Mouse (Mus musculus) heart, embryonic 11.5 days (tissue): ENCODE data around the gene Srsf9. TPM values are rescaled to one million over a fixed set of nuclear protein-coding genes. Genes with fewer than 3 reads are reported as not detected.
A peak's percentile ranks its signal among the peaks of the same experiment; 100 is the strongest.
"Not testable (repeated sequence)": the region's sequence is repeated elsewhere in the genome, so short reads cannot be mapped to it uniquely, and the experiment has no call there.

Experiments used
- ATAC-seq: fragments of 200-750 bp; cut with Nextera tagmentation; replicated peaks from 2 replicates; pipeline ENCODE4 v1.8.0; 2017; ENCODE audit warnings: moderate library complexity; ENCODE audit not compliant: insufficient number of reproducible peaks, low FRiP score, low TSS enrichment
- H3K27ac ChIP-seq: fragments of 300-500 bp; sonication (generic); 2 replicates; pipeline ENCODE4 v1.5.1; 2014; ENCODE audit warnings: mild to moderate bottlenecking, low read depth, low read length
- H3K27me3 ChIP-seq: fragments of 300-500 bp; sonication (generic); 2 replicates; pipeline ENCODE4 v1.6.1; 2014; ENCODE audit warnings: mild to moderate bottlenecking, low read length, mixed read lengths; ENCODE audit not compliant: control insufficient read depth, insufficient read depth
- H3K36me3 ChIP-seq: fragments of 300-500 bp; sonication (generic); 2 replicates; pipeline ENCODE4 v1.6.1; 2014; ENCODE audit warnings: mild to moderate bottlenecking, low read length, moderate library complexity, mixed read lengths; ENCODE audit not compliant: control insufficient read depth, insufficient read depth
- H3K4me1 ChIP-seq: fragments of 300-500 bp; sonication (generic); 2 replicates; pipeline ENCODE4 v1.6.1; 2014; ENCODE audit warnings: low read length; ENCODE audit not compliant: control insufficient read depth, insufficient read depth
- H3K4me2 ChIP-seq: fragments of 300-500 bp; sonication (generic); 2 replicates; pipeline ENCODE4 v1.6.1; 2014; ENCODE audit warnings: mild to moderate bottlenecking, moderate library complexity
- H3K4me3 ChIP-seq: fragments of 300-500 bp; sonication (generic); 2 replicates; pipeline ENCODE4 v1.5.1; 2014; ENCODE audit warnings: low read depth, low read length
- H3K9ac ChIP-seq: fragments of 300-500 bp; sonication (generic); 2 replicates; pipeline ENCODE4 v1.6.1; 2014; ENCODE audit warnings: mild to moderate bottlenecking, low read depth, low read length, moderate library complexity
- H3K9me3 ChIP-seq: fragments of 300-500 bp; sonication (generic); replicated peaks from 2 replicates; pipeline ENCODE4 v1.6.1; 2016; ENCODE audit warnings: low read length; ENCODE audit not compliant: control insufficient read depth
- WGBS: fragments of 180-500 bp; shearing (Covaris S2); extraction: QIAGEN DNeasy Blood & Tissue Kit; methylation state at CpG from one replicate; pipeline ENCODE4 v1.1.7; 2014; ENCODE audit not compliant: insufficient replicate concordance; 5-methylcytosine and 5-hydroxymethylcytosine counted together
- polyA plus RNA-seq: library from polyadenylated mRNA; unstranded; fragments of >200 nt; fragmentation: Nextera tagmentation; extraction: Ambion mirVana; gene quantifications from 2 replicates; pipeline ENCODE4 v1.2.1, GENCODE M21; 2014

Srsf9 gene
- polyA plus RNA-seq, 1 experiment from 2014 or later: 149 TPM

DNA sequence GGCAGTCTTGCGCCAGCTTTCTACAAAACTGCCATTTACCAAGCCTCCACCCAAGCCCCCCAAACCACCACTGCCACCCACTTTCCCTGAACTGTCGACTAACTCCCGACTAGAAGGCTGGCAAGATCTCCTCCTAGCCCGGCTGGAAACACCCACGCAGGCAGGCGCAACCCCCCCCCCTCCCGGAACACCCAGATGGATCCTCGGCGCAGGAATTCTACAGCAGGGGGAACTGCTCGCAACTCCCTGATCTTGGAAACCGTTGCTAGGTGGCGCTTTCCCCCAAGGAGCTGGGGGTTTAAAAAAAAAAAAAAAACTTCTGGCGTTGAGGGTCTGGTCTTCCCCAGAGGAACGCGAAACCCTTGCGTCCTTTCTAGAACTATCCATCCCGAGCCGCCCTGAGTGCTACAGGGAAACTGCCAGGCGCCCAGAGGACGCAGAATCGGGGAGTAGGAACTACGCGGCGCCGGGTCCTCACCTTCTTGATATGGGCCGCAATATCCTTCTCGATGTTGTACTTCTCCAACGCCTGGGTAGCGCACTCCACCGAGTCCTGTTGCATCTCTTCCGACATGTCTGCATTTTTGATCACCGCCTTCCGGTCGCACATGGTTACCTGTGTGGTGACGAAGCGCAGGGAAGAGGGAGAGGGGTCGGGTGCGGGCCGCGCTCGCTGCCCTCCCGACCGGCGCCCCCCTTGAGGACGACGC lies 26.8 kb upstream of the Srsf9 start:
- Histone ChIP-seq H3K9me3 (no peaks in the 10 kb centered on the region), H3K4me2 (peak overlapping the region; percentile 70), H3K4me3 (peak overlapping the region; percentile 91), H3K9ac (peak overlapping the region; percentile 88), H3K36me3 (peaks cover 22% of the 10 kb centered on the region), H3K4me1 (peaks cover 15% of the 10 kb centered on the region), H3K27me3 (no peaks in the 10 kb centered on the region), H3K27ac (peak overlapping the region; percentile 90)
- ATAC-seq: 0 out of 2 replicates have a peak, but pooled peaks have one; percentile 2
- under 1% methylated on average over 46 of the region's 46 CpGs for WGBS

DNA sequence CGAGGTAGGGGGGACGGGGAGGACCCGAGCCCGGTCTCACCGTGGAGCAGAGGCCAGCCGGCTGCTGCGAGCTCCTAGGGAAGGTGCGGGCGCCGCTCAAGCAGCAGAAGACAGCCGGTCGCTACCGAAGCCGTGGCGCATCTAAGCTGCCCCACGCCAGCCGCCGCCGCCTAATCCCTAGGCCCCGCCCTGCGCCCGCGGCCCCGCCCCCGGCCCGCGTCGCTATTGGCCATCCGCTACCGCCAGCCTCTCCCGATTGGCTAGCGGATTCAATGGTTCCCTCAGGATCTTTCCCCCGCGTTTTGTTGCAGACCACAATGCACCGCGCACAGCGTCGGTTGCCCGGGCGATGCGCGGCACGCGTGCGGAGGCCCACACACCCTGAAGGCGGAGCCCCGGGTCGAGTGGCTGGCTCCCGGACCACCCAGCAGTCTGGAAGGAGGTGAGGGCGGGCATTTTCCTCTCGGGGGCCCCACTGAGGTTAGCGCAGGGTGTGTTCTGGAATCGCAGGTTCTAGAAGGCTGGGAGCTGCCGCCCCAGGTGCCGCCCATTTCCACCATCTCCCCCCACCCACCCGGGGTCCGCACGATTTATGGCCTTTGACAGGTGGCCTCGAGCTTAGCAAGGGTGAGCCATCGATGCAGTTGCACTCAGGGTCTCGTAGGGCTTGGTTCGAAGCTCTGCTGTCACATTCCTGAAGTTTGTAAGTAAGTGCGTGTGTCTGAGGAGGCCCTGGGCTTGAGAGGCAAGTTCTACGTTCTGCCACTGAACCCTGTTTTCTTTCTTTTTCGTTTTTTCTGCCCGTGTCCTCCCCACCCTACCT lies 26.0 kb upstream of the Srsf9 start, which contains the start of gene Dynll1:
Gene Dynll1, minus strand, starts transcription at position 208 of the 823 bp plus-strand sequence.
- H3K9ac ChIP-seq: peak within 1 kb of the TSS; percentile 88
- H3K36me3 ChIP-seq: peaks cover 15% of the 10 kb centered on the region
- peak within 1 kb of the TSS; percentile 70 for H3K4me2 ChIP-seq
- peak within 1 kb of the TSS; percentile 90 for H3K27ac ChIP-seq
- H3K27me3 ChIP-seq: no peaks in the 10 kb centered on the region
- H3K4me3 ChIP-seq: peak within 1 kb of the TSS; percentile 91
- peaks cover 15% of the 10 kb centered on the region for H3K4me1 ChIP-seq
- WGBS: under 1% methylated on average over 66 of the region's 66 CpGs
- no peaks in the 10 kb centered on the region for H3K9me3 ChIP-seq
- peak; percentile 98 for ATAC-seq

DNA sequence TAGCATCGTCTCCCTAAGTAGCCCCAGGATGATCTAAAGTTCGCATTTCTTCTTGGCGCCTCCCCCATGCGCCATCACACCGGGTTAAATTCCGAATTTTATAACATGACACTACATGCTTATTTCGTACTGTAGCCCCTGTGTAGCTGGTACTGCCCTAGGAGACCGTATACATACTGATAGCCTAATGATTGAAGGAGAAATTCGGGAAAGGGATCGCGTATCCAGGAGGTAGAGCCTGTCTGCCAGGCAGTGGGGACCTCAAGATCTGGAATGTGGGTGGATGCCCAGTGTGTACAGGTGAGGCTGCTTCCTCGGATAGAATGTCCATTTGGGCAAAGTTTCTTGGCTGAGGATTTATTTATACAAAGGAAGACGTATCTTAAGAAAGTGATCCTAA lies 25.4 kb upstream of the Srsf9 start:
- no peak for ATAC-seq

DNA sequence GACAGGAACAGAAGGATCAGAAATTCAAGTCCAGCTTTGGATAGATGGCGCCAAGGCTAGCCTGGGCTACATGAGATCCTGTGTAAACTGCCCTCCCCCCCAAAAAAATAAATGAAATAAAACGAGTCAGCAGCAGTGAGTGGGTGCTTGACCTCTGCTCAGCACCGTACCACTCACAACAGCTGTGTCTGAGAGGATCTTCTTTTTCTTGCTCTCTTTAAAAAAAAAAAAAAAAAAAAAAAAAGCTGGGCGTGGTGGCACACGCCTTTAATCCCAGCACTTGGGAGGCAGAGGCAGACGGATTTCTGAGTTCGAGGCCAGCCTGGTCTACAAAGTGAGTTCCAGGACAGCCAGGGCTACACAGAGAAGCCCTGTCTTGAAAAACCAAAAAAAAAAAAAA lies 24.8 kb upstream of the Srsf9 start:
- Histone ChIP-seq H3K4me2 (peak overlapping the region; percentile 70; the same call in 1 of the 2 replicates), H3K4me1 (peaks cover 15% of the 10 kb centered on the region), H3K4me3 (0 out of 2 replicates have a peak overlapping the region, but pooled peaks have one; percentile 91)
- 62% methylated on average over 7 of the region's 7 CpGs for WGBS
- not testable (repeated sequence) for H3K9me3 ChIP-seq, H3K9ac ChIP-seq, H3K27me3 ChIP-seq, H3K27ac ChIP-seq, ATAC-seq, H3K36me3 ChIP-seq

More for the DNA sequence above, 25.4 kb upstream of the Srsf9 start:
- WGBS: 33% methylated on average over 13 of the region's 13 CpGs
- Histone ChIP-seq H3K36me3 (peaks cover 12% of the 10 kb centered on the region; the same call in 1 of the 2 replicates), H3K9me3 (no peaks in the 10 kb centered on the region), H3K4me3 (peak overlapping the region; percentile 91), H3K4me1 (peaks cover 15% of the 10 kb centered on the region), H3K9ac (peak overlapping the region; percentile 62), H3K27me3 (no peaks in the 10 kb centered on the region), H3K4me2 (peak overlapping the region; percentile 70), H3K27ac (peak overlapping the region; percentile 69; the same call in 1 of the 2 replicates)

DNA sequence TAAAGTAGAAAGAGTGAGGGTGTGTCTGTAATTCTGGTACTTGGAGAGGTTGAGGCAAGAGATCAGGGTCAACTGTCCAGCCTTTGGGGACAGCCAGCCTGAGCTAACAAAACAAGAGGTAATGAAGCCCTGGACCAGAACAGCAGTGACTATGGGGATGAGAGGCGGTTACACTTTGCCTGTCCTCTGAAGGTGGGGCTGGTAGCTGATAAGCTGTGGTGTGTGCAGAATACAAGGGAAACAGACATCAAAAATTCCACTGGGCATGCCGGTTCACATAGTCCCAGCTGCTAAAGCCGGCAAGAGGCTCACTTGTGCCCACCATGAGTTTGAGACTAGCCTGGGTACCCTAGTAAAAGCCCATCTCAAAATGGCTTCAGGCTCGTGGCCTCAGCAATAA lies 14.6 kb upstream of the Srsf9 start:
- Histone ChIP-seq H3K27me3 (no peaks in the 10 kb centered on the region), H3K4me2 (peak overlapping the region; percentile 29; the same call in 1 of the 2 replicates), H3K27ac (peak overlapping the region; percentile 58), H3K36me3 (no peaks in the 10 kb centered on the region), H3K9ac (no peak overlapping the region), H3K9me3 (no peaks in the 10 kb centered on the region), H3K4me1 (peaks cover 28% of the 10 kb centered on the region), H3K4me3 (no peak overlapping the region)
- ATAC-seq: no peak
- 46% methylated on average over 4 of the region's 4 CpGs for WGBS

DNA sequence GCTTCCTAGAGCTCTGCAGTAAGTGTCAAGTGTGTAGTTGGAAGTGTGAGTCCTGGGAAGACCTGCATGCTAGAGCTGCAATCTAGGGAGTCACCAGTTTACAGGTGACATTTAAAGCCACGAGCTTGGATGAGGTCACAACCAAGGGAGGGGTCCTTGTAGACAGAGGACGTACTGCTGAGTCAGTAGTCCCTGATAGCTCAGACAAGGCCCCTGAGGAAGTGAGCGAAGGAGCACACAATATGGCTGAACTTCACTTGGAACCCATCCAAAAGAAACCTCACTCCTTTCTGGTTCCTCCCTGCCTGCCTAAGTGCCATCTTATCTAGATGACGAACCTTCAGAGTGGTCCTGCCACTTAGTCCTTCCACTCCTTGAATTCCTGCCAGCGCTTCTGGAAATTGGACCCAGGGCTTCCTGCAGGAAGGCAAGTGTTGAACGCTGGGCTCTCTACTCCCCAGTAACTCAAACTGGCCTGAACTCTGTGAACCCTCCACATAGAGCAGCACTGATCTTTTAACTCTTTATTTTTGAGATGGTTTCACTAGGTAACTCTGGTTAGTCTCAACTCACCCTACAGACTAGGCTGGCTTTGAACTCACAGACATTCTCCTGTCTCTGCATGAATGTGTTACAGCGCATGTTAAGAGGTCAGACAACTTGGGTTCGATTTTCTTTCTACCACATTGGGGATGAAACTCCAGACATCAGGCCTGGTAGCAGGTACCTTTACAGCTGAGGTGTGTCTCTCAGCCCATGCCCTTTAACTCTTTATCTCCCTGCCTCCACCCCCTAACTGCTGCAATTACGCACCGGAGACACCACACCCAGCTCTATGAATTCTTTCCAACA lies 13.9 kb upstream of the Srsf9 start:
- peak; percentile 73 for ATAC-seq
- H3K27ac ChIP-seq: peak overlapping the region; percentile 58

DNA sequence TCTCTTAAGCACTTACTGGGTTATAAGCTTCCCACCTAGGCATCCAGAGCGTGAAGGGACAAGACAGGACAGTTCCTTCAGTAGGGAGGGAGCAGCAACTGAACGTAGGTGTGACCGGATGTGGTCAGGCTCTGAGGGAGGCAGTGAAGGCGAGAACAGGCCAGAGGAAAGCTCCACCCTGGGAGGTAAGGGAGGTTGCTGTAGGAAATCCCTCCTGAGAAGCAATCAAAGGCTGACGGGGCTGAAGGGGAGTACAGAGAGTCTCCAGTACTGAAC lies 13.4 kb upstream of the Srsf9 start:
- Histone ChIP-seq H3K4me1 (peaks cover 39% of the 10 kb centered on the region), H3K9ac (no peak overlapping the region), H3K4me2 (no peak overlapping the region), H3K9me3 (no peaks in the 10 kb centered on the region), H3K27me3 (no peaks in the 10 kb centered on the region), H3K27ac (peak overlapping the region; percentile 58; the same call in 1 of the 2 replicates), H3K36me3 (no peaks in the 10 kb centered on the region), H3K4me3 (no peak overlapping the region)
- WGBS: 33% methylated on average over 5 of the region's 5 CpGs
- ATAC-seq: no peak

More for the DNA sequence above, 13.9 kb upstream of the Srsf9 start:
- Histone ChIP-seq H3K4me2 (peak overlapping the region; percentile 29; the same call in 1 of the 2 replicates), H3K36me3 (no peaks in the 10 kb centered on the region), H3K4me1 (peaks cover 35% of the 10 kb centered on the region), H3K4me3 (no peak overlapping the region), H3K27me3 (no peaks in the 10 kb centered on the region), H3K9me3 (no peaks in the 10 kb centered on the region), H3K9ac (no peak overlapping the region)
- WGBS: 46% methylated on average over 10 of the region's 10 CpGs
